Mouse (Mus musculus) hindbrain, postnatal 0 days (tissue): ENCODE measurements around the gene Eif2b5. TPM values are rescaled to one million over a fixed set of nuclear protein-coding genes. Genes with fewer than 3 reads are reported as not detected.

ENCODE experiments used
- ATAC-seq: fragments of 200-750 bp; cut with Nextera tagmentation; 2 replicates; pipeline ENCODE4 v1.8.0; 2017; ENCODE audit warnings: mild to moderate bottlenecking, moderate TSS enrichment, moderate library complexity
- DNase-seq: peaks from one replicate; pipeline ENCODE4 v3.0.0-alpha.2; 2015; ENCODE audit warnings: low spot score
- H3K27ac ChIP-seq: fragments of 300-500 bp; sonication (generic); 2 replicates; pipeline ENCODE4 v1.5.1; 2014; ENCODE audit warnings: mild to moderate bottlenecking
- H3K27me3 ChIP-seq: fragments of 300-500 bp; sonication (generic); 2 replicates; pipeline ENCODE4 v1.6.1; 2014; ENCODE audit warnings: low read length, mixed read lengths; ENCODE audit not compliant: insufficient read depth
- H3K36me3 ChIP-seq: fragments of 300-500 bp; sonication (generic); 2 replicates; pipeline ENCODE4 v1.6.1; 2014; ENCODE audit warnings: low read length, mixed read lengths; ENCODE audit not compliant: insufficient read depth
- H3K4me1 ChIP-seq: fragments of 300-500 bp; sonication (generic); 2 replicates; pipeline ENCODE4 v1.6.1; 2014; ENCODE audit warnings: antibody characterized with exemption, low read length, mixed read lengths; ENCODE audit not compliant: insufficient read depth
- H3K4me2 ChIP-seq: fragments of 300-500 bp; sonication (generic); 2 replicates; pipeline ENCODE4 v1.6.1; 2014; ENCODE audit warnings: low read depth, mild to moderate bottlenecking, low read length, moderate library complexity, mixed read lengths
- H3K4me3 ChIP-seq: fragments of 300-500 bp; sonication (generic); 2 replicates; pipeline ENCODE4 v1.5.1; 2014; ENCODE audit warnings: low read length
- H3K9ac ChIP-seq: fragments of 300-500 bp; sonication (generic); replicated peaks from 2 replicates; pipeline ENCODE4 v1.6.1; 2014; ENCODE audit warnings: mild to moderate bottlenecking, low read length, moderate library complexity, mixed read lengths
- H3K9me3 ChIP-seq: fragments of 300-500 bp; sonication (generic); 2 replicates; pipeline ENCODE4 v1.6.1; 2016; ENCODE audit warnings: low read length, mixed read lengths
- CTCF ChIP-seq: IDR thresholded peaks from 2 replicates; pipeline ENCODE4 v1.5.1; 2016; ENCODE audit warnings: antibody characterized with exemption, control low read depth, low read depth
- WGBS: fragments of 180-500 bp; shearing (Covaris S2); extraction: QIAGEN DNeasy Blood & Tissue Kit; methylation state at CpG from one replicate; pipeline ENCODE4 v1.1.7; 2014; 5-methylcytosine and 5-hydroxymethylcytosine counted together
- polyA plus RNA-seq: library from polyadenylated mRNA; unstranded; fragments of >200 nt; fragmentation: Nextera tagmentation; extraction: Ambion mirVana; gene quantifications from 2 replicates; pipeline ENCODE4 v1.2.1, GENCODE M21; 2015
- total RNA-seq: library from RNA; depleted of rRNA; stranded (reverse); fragments of >200 nt; gene quantifications from 2 replicates; pipeline ENCODE4 v1.2.3, GENCODE M21; 2014

The Eif2b5 gene
- total and polyA plus RNA-seq, 2 experiments from 2014 or later, result 80.9 to 102 TPM

- Histone ChIP-seq H3K27ac (peak within 1 kb of the TSS; percentile 93), H3K4me2 (peak within 1 kb of the TSS; percentile 91), H3K9me3 (no peaks in the 10 kb centered on the region), H3K36me3 (peaks cover 45% of the 10 kb centered on the region), H3K4me3 (peak within 1 kb of the TSS; percentile 96), H3K9ac (peak within 1 kb of the TSS; percentile 97), H3K27me3 (no peaks in the 10 kb centered on the region), H3K4me1 (peaks cover 18% of the 10 kb centered on the region)
- ATAC-seq (peak; percentile 98), DNase-seq (peak; percentile 99)
- WGBS, result under 1% methylated on average over 52 of the region's 52 CpGs
- no peak for TF ChIP-seq CTCF
These were observed 36.9 kb downstream of the Eif2b5 start, which contains the start of gene Ap2m1 for GRCm38 (mm10) chr16:20535296-20536080. TSS of gene Ap2m1 (plus strand) at chr16:20535478.

- Histone ChIP-seq H3K4me1 (peaks cover 18% of the 10 kb centered on the region), H3K9ac (peak overlapping the region; percentile 97), H3K9me3 (no peaks in the 10 kb centered on the region), H3K27me3 (no peaks in the 10 kb centered on the region), H3K36me3 (peaks cover 44% of the 10 kb centered on the region), H3K27ac (peak overlapping the region; percentile 93), H3K4me3 (peak overlapping the region; percentile 96), H3K4me2 (peak overlapping the region; percentile 91)
- 26% methylated on average over 9 of the region's 9 CpGs for WGBS
- DNase-seq (no peak), ATAC-seq (no peak)
- TF ChIP-seq CTCF, result no peak
These were observed 37.6 kb downstream of the Eif2b5 start for GRCm38 (mm10) chr16:20536081-20536665.

- Histone ChIP-seq H3K9ac (peak overlapping the region; percentile 97), H3K36me3 (peaks cover 44% of the 10 kb centered on the region), H3K4me3 (peak overlapping the region; percentile 96), H3K9me3 (no peaks in the 10 kb centered on the region), H3K4me2 (peak overlapping the region; percentile 91), H3K4me1 (peaks cover 18% of the 10 kb centered on the region), H3K27ac (peak overlapping the region; percentile 3), H3K27me3 (no peaks in the 10 kb centered on the region)
- no peak for TF ChIP-seq CTCF
- DNase-seq, result peak; percentile 24
- WGBS, result 17% methylated on average over 5 of the region's 5 CpGs
- ATAC-seq, result no peak
These were observed 38.5 kb downstream of the Eif2b5 start for GRCm38 (mm10) chr16:20537071-20537471.

DNA sequence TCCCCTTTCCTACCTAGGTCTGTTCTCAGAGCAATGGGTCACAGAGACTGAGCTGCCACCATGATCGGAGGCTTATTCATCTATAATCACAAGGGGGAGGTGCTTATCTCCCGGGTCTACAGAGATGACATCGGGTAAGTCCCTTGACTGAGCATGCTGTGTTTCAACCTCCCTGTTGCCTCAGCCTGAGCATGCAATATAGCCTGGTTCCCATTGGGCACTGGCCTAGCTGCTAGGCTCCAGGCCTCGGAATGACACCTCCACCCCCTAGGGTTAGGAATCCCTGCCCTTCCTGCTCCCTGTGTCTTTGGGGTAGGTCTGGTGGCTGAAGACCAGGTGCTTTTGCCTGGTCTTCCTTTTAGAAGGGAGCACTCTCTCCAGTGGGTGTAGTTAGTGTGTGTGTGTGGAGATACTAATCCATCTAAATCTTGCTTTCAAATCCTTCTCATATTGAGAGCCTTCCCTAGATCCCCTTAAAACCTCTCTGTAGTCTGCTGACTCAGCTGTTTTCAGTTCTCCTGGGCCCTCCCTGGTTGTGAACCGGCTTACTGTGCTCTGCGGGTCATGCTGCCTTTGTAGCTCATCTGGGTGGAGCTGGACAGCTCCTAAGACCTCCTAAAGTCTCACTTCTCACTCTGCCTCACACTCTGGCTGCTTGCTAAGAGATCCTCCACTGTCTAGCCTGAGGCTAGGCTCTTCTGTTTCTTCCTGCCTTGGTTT is 39.1 kb downstream of the Eif2b5 start:
- Histone ChIP-seq H3K4me1 (peaks cover 18% of the 10 kb centered on the region), H3K36me3 (peaks cover 46% of the 10 kb centered on the region), H3K4me3 (peak overlapping the region; percentile 96), H3K27me3 (no peaks in the 10 kb centered on the region), H3K9me3 (no peaks in the 10 kb centered on the region), H3K9ac (peak overlapping the region; percentile 97), H3K4me2 (peak overlapping the region; percentile 91), H3K27ac (no peak overlapping the region)
- no peak for ATAC-seq
- 38% methylated on average over 6 of the region's 6 CpGs for WGBS
- no peak for TF ChIP-seq CTCF
- DNase-seq, result no peak

GRCm38 (mm10) chr16:20539649-20540048 is 41.0 kb downstream of the Eif2b5 start:
- no peak overlapping the region for H3K9ac ChIP-seq
- H3K4me1 ChIP-seq, result peaks cover 18% of the 10 kb centered on the region
- DNase-seq, result no peak
- no peak overlapping the region for H3K4me2 ChIP-seq
- H3K36me3 ChIP-seq, result peaks cover 58% of the 10 kb centered on the region
- ATAC-seq, result no peak
- H3K4me3 ChIP-seq, result no peak overlapping the region
- WGBS, result 61% methylated on average over 3 of the region's 3 CpGs
- no peak overlapping the region for H3K27ac ChIP-seq
- no peak for TF ChIP-seq CTCF
- no peaks in the 10 kb centered on the region for H3K9me3 ChIP-seq
- H3K27me3 ChIP-seq, result no peaks in the 10 kb centered on the region

GRCm38 (mm10) chr16:20540438-20540837 is 41.8 kb downstream of the Eif2b5 start:
- TF ChIP-seq CTCF, result no peak
- Histone ChIP-seq H3K9me3 (no peaks in the 10 kb centered on the region), H3K4me3 (no peak overlapping the region), H3K4me2 (no peak overlapping the region), H3K36me3 (peaks cover 58% of the 10 kb centered on the region), H3K27me3 (no peaks in the 10 kb centered on the region), H3K9ac (no peak overlapping the region), H3K4me1 (peaks cover 18% of the 10 kb centered on the region), H3K27ac (no peak overlapping the region)
- no peak for DNase-seq
- 75% methylated on average over 4 of the region's 4 CpGs for WGBS
- ATAC-seq, result no peak
